Mouse (Mus musculus) intestine, embryonic 14.5 days (tissue): ENCODE data around the gene Suv39h1. TPM values are rescaled to one million over a fixed set of nuclear protein-coding genes. Genes with fewer than 3 reads are reported as not detected.

Experiments
- ATAC-seq: fragments of 200-750 bp; cut with Nextera tagmentation; replicated peaks from 2 replicates; pipeline ENCODE4 v1.8.0; 2017; ENCODE audit warnings: low read depth, moderate number of reproducible peaks, moderate TSS enrichment, moderate library complexity; ENCODE audit not compliant: low FRiP score, low TSS enrichment
- DNase-seq: peaks from one replicate; pipeline ENCODE4 v3.0.0-alpha.2; 2018; ENCODE audit warnings: low spot score
- H3K27ac ChIP-seq: fragments of 300-500 bp; sonication (generic); 2 replicates; pipeline ENCODE4 v1.5.1; 2014; ENCODE audit warnings: low read depth, mild to moderate bottlenecking, control low read depth
- H3K27me3 ChIP-seq: fragments of 300-500 bp; sonication (generic); replicated peaks from 2 replicates; pipeline ENCODE4 v1.6.1; 2014; ENCODE audit warnings: low read length, control low read depth; ENCODE audit not compliant: control insufficient read depth, insufficient read depth
- H3K36me3 ChIP-seq: fragments of 300-500 bp; sonication (generic); 2 replicates; pipeline ENCODE4 v1.6.1; 2014; ENCODE audit warnings: low read length, control low read depth; ENCODE audit not compliant: control insufficient read depth, insufficient read depth
- H3K4me1 ChIP-seq: fragments of 300-500 bp; sonication (generic); replicated peaks from 2 replicates; pipeline ENCODE4 v1.6.1; 2014; ENCODE audit warnings: low read length, control low read depth, mixed read lengths; ENCODE audit not compliant: control insufficient read depth, insufficient read depth
- H3K4me2 ChIP-seq: fragments of 300-500 bp; sonication (generic); 2 replicates; pipeline ENCODE4 v1.6.1; 2014; ENCODE audit warnings: low read length
- H3K4me3 ChIP-seq: fragments of 300-500 bp; sonication (generic); 2 replicates; pipeline ENCODE4 v1.5.1; 2014; ENCODE audit warnings: low read depth, low read length, control low read depth, mixed read lengths
- H3K9ac ChIP-seq: fragments of 300-500 bp; sonication (generic); 2 replicates; pipeline ENCODE4 v1.6.1; 2014; ENCODE audit warnings: mild to moderate bottlenecking, low read length
- H3K9me3 ChIP-seq: fragments of 300-500 bp; sonication (generic); 2 replicates; pipeline ENCODE4 v1.6.1; 2016; ENCODE audit warnings: low read length, control low read depth; ENCODE audit not compliant: control insufficient read depth
- WGBS: fragments of 180-500 bp; shearing (Covaris S2); extraction: QIAGEN DNeasy Blood & Tissue Kit; methylation state at CpG from one replicate; pipeline ENCODE4 v1.1.7; 2014; 5-methylcytosine and 5-hydroxymethylcytosine counted together
- polyA plus RNA-seq: library from polyadenylated mRNA; unstranded; fragments of >200 nt; fragmentation: Nextera tagmentation; extraction: Ambion mirVana; gene quantifications from 2 replicates; pipeline ENCODE4 v1.2.1, GENCODE M21; 2014

The Suv39h1 gene
- polyA plus RNA-seq = 59.7 and 61.8 TPM in 2 replicates

GRCm38 (mm10) chrX:8074430-8075014 lies at the start of gene Suv39h1:
Gene Suv39h1, minus strand, starts transcription at chrX:8074760.
- 15% methylated on average over 45 of the region's 46 CpGs for WGBS
- ATAC-seq = peak; percentile 97

GRCm38 (mm10) chrX:8123821-8124470 lies 49.4 kb upstream of the Suv39h1 start:
- Histone ChIP-seq H3K27ac (no peak overlapping the region), H3K4me1 (no peaks in the 10 kb centered on the region), H3K4me3 (no peak overlapping the region), H3K4me2 (no peak overlapping the region), H3K9ac (no peak overlapping the region), H3K9me3 (no peaks in the 10 kb centered on the region), H3K36me3 (peaks cover 19% of the 10 kb centered on the region; the same call in 1 of the 2 replicates), H3K27me3 (no peaks in the 10 kb centered on the region)
- DNase-seq (no peak), ATAC-seq (no peak)
- 87% methylated on average over 6 of the region's 6 CpGs for WGBS

More at GRCm38 (mm10) chrX:8074430-8075014, at the start of gene Suv39h1:
- Histone ChIP-seq H3K36me3 (peaks cover 11% of the 10 kb centered on the region), H3K4me1 (no peaks in the 10 kb centered on the region; the same call in 1 of the 2 replicates), H3K27me3 (no peaks in the 10 kb centered on the region), H3K4me2 (peak within 1 kb of the TSS; percentile 51), H3K9me3 (no peaks in the 10 kb centered on the region), H3K9ac (peak within 1 kb of the TSS; percentile 66), H3K27ac (peak within 1 kb of the TSS; percentile 84), H3K4me3 (peak within 1 kb of the TSS; percentile 57)
- DNase-seq = peak; percentile 85

DNA sequence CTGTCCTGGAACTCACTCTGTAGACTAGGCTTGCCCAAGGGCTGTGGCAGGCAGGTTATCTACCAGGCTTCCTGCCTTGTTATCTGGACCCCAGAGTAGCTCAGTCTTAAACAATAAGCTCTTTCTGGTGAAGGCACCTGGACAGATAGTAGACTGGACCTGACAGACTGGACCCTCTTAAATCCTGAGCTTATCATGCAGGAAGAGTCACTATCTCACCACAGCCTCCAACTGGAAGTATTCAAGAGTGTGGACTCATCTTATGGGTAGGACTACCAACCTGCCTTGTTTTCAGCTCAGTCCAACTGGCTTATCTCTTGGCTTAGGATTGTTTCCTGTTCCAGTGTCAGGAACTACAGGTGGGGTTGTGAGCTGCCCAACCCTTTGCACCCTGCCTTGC lies 42.7 kb upstream of the Suv39h1 start:
- no peak for ATAC-seq

DNA sequence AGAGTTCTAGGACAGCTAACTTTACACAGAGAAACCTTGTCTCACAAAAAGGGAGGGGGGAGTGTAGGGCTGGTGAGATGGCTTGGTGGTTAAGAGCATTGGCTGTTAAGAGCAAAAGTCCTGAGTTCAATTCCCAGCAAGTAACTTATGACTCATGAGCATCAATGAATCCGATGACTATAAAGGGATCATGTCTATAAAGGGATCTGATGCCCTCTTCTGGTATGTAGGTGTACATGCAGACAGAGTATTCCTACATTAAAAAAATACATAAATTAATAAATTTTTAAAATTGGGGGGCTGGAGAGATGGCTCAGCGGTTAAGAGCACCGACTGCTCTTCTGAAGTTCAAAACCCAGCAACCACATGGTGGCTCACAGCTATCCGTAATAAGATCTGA lies 40.7 kb upstream of the Suv39h1 start:
- no peak overlapping the region for H3K9ac ChIP-seq
- no peaks in the 10 kb centered on the region for H3K9me3 ChIP-seq
- no peak overlapping the region for H3K4me2 ChIP-seq
- H3K27me3 ChIP-seq = no peaks in the 10 kb centered on the region
- H3K27ac ChIP-seq = no peak overlapping the region
- ATAC-seq (no peak), DNase-seq (no peak)
- no peaks in the 10 kb centered on the region for H3K36me3 ChIP-seq
- WGBS = 78% methylated on average over 4 of the region's 4 CpGs
- no peaks in the 10 kb centered on the region for H3K4me1 ChIP-seq
- H3K4me3 ChIP-seq = no peak overlapping the region

More for the DNA sequence above, 42.7 kb upstream of the Suv39h1 start:
- Histone ChIP-seq H3K4me2 (no peak overlapping the region), H3K36me3 (no peaks in the 10 kb centered on the region), H3K4me3 (no peak overlapping the region), H3K27me3 (no peaks in the 10 kb centered on the region), H3K27ac (no peak overlapping the region), H3K9me3 (no peaks in the 10 kb centered on the region), H3K4me1 (no peaks in the 10 kb centered on the region), H3K9ac (no peak overlapping the region)
- no peak for DNase-seq

- Histone ChIP-seq H3K27me3 (no peaks in the 10 kb centered on the region), H3K4me1 (0 out of 2 replicates have a peak, but pooled peaks cover 4% of the 10 kb centered on the region), H3K36me3 (no peaks in the 10 kb centered on the region), H3K27ac (no peak overlapping the region), H3K4me3 (no peak overlapping the region), H3K9ac (no peak overlapping the region), H3K4me2 (no peak overlapping the region), H3K9me3 (no peaks in the 10 kb centered on the region)
- WGBS = 94% methylated on average over 3 of the region's 3 CpGs
- ATAC-seq = no peak
- no peak for DNase-seq
Observed at GRCm38 (mm10) chrX:8105019-8105418, 30.5 kb upstream of the Suv39h1 start.

DNA sequence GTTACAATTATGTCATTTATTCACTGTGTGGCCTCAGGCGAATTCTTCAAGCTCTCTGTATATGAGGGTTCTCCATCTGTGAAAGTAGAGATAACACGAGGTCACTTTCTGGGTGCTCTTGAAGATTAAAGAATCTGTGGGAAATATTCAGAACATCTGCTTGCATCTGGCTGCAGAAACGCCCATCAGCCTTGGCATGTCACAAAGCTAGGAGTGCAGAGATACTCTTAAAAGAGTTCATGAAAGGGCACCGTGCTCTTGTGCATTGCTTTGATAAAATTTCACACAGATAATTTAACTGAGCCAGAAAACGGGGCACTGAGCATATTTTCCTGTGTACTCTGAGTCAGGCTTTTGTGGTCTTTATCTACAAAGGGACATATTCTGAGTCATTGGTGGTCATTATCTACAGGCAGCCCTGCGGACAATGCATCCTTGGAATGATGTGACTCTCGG lies 27.7 kb upstream of the Suv39h1 start:
- no peak for DNase-seq
- ATAC-seq = no peak
- Histone ChIP-seq H3K9ac (no peak overlapping the region), H3K27ac (no peak overlapping the region), H3K36me3 (no peaks in the 10 kb centered on the region), H3K4me1 (0 out of 2 replicates have a peak, but pooled peaks cover 4% of the 10 kb centered on the region), H3K4me2 (no peak overlapping the region), H3K9me3 (no peaks in the 10 kb centered on the region), H3K27me3 (no peaks in the 10 kb centered on the region), H3K4me3 (no peak overlapping the region)
- WGBS = 60% methylated on average over 7 of the region's 7 CpGs

- Histone ChIP-seq H3K4me1 (0 out of 2 replicates have a peak, but pooled peaks cover 4% of the 10 kb centered on the region), H3K4me3 (no peak overlapping the region), H3K27ac (0 out of 2 replicates have a peak overlapping the region, but pooled peaks have one; percentile 27), H3K4me2 (0 out of 2 replicates have a peak overlapping the region, but pooled peaks have one; percentile 3), H3K36me3 (no peaks in the 10 kb centered on the region), H3K9me3 (no peaks in the 10 kb centered on the region), H3K9ac (no peak overlapping the region), H3K27me3 (no peaks in the 10 kb centered on the region)
- WGBS = 17% methylated on average over 3 of the region's 3 CpGs
- ATAC-seq (no peak), DNase-seq (peak; percentile 63)
Observed at GRCm38 (mm10) chrX:8101017-8101416, 26.5 kb upstream of the Suv39h1 start.

GRCm38 (mm10) chrX:8099435-8099834 lies 24.9 kb upstream of the Suv39h1 start:
- no peak for ATAC-seq
- H3K4me1 ChIP-seq = 0 out of 2 replicates have a peak, but pooled peaks cover 4% of the 10 kb centered on the region
- WGBS = 44% methylated on average over 4 of the region's 4 CpGs

More at GRCm38 (mm10) chrX:8099435-8099834, 24.9 kb upstream of the Suv39h1 start:
- Histone ChIP-seq H3K9ac (no peak overlapping the region), H3K9me3 (no peaks in the 10 kb centered on the region), H3K27me3 (no peaks in the 10 kb centered on the region), H3K4me2 (no peak overlapping the region), H3K36me3 (no peaks in the 10 kb centered on the region), H3K4me3 (no peak overlapping the region), H3K27ac (no peak overlapping the region)
- DNase-seq = no peak
